Mouse (Mus musculus) MEL-GATA-1-ER (cell line): ENCODE measurements around the gene Zfp503.

ENCODE experiments used
- DNase-seq: peaks from one replicate; pipeline ENCODE4 v3.0.0-alpha.2; 2012; ENCODE audit warnings: low read depth; ENCODE audit errors: extremely low read depth

The Zfp503 gene

DNA sequence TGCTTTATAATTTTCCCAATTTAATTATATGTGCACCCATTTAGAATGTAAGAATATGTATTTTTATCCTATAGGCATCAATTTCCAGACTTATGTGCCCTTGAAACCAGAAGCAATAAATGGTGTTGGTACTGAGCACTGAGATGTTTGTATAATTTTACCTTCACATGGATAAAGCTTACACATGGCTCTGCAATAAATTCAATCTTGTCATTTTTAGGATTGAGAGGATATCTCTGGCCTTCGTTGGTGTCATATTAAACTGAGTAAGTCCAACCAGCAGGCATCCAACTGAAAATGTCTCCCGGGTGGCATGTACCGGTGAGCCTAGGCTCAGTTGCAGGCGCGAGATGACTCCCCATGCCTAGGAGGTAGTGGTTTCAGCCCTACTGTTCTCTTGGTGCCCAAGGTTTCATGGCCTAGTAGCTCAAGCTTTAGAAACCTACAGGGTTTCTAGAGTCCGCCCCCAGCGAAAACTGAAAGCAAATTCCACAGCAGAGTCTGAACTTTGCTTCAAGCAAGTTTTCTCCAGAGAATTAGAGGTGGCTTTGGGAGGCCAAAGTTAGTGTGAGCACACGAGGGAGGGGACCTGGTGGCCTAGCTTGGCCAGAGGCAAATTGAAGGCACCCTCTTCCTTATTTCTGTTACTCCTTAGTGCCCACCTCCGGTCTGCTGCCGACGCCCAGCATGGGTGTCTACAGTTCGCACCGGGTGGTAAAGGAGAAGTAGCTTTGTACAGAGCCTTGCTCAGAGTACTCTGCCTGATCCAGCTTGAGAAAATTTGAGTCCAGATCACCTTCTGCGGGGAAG is 4.1 kb upstream of the Zfp503 start:
- peak; percentile 64 for DNase-seq

DNA sequence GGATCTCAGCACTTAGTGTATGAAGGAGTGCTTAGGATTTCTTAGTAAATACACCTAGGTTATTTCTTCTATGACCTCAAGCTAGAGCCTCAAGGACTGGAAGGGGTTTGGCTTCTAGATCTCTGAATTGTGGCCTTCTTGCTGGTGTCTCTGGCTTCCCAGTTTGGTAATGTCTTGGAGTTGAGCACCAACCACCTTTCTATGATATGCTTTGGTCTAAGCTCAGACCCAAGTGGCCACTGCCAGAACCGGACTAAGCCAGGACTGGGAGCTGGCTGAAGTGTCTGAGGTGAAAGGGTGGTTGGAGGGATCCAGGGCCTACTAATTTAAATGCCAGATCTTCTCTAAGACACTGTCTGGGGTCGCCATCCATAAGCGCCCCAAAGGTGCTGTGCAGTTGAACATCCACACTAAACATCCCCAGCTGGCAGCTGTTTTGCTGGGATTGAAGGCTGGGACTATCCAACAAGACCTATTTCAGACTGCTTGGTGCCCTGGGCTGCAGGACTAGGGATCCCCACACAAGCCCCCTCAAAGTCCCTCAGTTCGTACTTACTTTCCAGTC is 3.0 kb upstream of the Zfp503 start:
- DNase-seq: no peak

DNA sequence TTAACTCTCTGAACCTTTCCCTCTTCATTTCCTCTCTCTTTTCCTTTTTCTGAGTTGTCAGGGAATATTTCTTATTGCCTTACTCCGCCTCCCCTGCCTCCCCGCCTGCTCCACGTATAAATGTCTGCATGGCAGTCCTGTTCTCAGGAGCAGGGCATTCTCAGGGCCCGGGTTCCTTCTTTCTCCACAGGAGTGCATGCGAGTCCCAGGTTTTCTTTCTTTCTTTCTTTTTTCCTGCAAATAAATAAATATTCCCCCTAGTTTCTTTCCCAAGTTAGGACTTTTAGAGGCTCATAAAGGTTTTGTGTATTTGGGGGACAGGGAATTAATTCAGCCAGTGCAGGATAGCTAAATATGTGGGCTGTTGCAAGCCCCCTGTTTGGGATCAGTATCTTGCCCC is 2.5 kb upstream of the Zfp503 start:
- no peak for DNase-seq

DNA sequence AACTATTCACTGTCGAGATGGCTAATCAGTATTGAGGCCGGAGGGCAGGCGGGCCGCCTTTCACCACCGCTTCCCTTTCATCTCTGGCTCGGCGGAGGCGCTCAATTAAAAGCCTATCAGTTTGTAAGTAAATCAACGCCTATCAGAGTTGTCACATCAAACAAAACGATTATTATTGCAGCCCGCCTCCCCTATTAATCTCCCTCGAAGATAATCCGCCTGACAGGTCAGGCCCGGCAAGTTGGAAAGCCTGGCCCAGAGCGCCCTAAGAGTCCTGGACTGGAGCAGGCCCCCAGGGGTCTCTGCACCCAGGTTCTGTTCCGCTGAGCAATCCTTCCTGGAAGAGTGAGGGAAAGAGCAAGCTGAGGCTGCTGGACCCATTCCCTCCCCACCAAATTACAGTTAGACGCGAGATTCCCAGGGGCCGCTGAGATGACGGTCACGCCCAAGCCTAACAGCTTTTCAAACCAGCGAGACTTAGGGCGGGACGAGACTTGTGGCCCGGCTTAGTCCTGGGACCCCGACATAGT is 1.9 kb upstream of the Zfp503 start:
- DNase-seq: no peak

GRCm38 (mm10) chr14:21990321-21991021 is 1.1 kb upstream of the Zfp503 start:
- DNase-seq: no peak

DNA sequence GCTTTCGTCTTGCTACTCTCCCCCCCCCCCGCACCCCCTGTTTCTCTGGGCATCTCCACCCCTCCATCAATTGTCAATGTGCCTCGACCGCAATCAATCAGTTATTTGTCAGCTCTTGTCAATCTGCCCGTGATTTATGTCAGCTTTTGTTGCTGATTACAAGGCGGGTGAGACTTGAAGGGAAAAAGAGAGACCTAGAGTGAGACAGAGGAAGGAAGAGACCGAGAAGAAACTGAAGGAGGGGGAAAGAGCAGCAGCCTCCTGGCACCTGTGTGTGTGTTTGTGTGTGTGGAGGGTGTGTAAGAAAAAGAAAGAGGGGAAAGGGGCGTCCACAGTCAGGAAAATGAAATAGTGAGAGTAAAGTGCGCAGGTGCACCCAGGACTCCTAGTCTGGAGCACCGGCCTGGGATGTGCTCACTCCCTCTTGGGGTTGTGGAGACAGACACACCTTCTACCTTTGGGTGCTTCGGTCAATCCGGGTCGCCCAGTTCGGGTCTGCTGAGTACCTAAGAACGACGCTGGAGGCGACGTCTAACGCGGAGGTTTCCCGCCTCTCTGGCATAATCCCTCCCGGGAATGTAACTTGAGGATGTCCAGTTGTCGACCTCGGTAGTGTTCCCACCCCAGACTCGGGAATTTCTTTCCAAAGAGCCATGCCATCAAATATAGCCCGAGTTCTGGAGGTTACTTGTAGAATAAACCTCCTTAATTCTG is 667 bp downstream of the Zfp503 start:
- no peak for DNase-seq

- DNase-seq: peak; percentile 78
Measured at GRCm38 (mm10) chr14:21987660-21988576, 1.5 kb downstream of the Zfp503 start.

DNA sequence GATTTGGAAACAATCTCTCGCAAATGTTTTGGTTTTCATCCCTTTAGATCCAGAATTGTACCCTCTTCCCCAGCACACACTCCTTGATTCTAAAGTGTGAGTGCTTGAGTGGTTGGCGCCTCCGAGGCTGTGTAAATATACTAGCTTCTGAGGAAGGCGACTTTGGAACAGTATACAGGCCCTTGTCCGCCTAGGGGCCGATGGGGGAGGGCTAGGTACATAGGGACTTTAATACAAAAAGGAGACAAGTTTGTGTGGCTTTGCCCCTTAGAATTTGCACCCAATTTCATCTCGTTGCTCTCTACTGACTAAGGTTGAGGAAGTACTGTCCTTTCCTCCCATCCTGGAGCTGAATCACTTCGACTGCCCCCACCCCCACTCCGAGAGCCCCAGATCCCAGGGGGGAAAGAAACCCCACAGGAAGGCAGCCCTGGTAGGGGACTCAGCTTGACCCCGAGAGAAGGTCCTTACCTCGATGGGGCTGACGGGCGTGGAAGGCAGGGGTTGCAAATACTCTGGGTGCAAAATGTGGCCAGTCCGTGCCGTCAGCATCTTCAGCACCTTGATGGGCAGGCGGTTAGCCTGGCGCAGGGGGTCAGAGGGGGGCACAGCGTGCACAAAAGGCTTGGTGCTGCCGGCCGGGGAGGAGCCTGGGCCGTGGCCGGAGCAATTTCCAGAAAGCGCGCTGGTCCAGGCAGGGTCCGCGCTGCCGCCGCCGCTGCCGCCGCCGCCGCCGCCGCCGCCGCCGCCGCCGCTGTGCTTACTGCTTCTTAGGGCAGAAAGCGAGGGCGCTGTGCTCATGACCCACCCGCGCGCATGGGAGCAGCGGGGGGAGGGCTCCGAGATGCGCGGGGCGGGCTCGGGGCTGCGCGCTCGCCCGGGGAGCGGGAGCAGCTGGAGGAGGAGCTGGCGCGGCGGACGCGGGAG is 2.4 kb downstream of the Zfp503 start:
- no peak for DNase-seq

DNA sequence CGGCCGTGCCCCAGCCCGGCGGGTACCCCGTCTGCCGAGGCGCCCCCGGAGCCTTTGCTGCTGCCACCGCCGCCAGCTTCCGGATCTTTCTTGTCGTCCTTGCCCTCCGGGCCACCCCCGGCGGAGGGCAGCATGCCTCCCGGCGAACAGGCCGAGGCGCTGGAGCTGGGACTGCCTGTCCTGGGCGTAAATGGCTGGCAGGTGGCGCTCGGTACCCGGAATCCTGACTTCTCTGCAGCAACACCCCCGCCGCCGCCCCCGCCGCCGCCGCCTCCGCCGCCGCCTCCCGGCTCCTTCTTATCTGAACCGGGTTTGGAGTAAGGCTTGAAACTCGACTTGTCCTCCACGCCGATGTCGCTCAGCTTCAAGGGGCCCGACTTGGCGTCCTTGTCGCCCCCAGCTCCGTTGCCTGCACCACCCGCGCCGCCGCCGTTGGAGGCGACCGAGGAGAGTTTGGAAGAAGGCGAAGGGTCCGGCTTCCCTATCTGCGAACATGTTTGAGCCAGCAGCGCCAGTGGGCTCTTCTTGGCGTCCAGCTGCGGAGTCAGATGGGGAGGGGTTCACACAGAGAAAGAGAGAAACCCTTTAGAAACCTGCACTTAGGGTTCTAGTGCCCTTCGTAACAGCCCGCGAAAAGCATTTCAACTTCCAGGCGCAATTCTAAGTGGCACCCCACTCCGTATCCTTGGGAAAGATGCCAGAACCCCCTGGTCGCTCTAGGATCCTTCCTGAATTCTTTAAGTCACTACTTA is 3.2 kb downstream of the Zfp503 start:
- DNase-seq: no peak

GRCm38 (mm10) chr14:21985426-21985931 is 3.9 kb downstream of the Zfp503 start:
- no peak for DNase-seq

GRCm38 (mm10) chr14:21984757-21985425 is 4.5 kb downstream of the Zfp503 start:
- DNase-seq: no peak

DNA sequence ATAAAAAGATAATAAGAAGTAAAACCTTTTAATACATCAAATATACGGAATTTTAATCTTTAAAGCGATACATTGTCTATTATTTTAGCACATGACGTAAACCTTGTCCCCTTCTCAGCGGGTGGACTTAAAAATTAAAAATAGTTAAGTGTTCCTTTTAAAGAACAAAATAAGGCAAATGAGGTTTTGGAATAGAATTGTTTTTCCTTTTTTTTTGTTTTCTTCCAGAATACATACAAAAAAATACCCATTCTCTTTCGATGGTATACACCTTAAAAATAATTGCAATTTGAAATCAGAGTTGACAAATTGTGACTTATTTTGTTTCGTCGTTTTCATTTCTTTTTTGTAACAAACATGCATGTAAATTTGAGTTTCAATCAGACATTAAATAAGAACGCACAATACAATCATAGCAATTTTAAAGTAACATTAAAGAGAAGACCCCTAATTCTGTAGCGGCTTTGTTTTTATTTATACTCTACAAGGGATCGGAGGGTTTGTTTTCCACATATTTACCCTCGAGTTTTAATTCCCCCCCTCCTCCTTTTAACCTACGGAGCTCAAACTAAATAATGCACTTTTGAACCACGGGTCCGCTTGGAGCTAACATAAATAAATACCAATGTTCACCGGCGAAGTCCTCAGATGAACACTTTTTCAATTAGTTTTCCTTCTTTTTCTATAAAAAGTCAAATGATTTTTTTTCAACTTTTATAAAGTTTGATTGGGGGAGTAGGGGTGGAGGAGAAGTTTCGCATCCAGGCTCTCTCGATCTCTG is 5.3 kb downstream of the Zfp503 start:
- DNase-seq: no peak

GRCm38 (mm10) chr14:21983311-21983949 is 6.0 kb downstream of the Zfp503 start:
- no peak for DNase-seq

GRCm38 (mm10) chr14:21982592-21983310 is 6.7 kb downstream of the Zfp503 start:
- no peak for DNase-seq

DNA sequence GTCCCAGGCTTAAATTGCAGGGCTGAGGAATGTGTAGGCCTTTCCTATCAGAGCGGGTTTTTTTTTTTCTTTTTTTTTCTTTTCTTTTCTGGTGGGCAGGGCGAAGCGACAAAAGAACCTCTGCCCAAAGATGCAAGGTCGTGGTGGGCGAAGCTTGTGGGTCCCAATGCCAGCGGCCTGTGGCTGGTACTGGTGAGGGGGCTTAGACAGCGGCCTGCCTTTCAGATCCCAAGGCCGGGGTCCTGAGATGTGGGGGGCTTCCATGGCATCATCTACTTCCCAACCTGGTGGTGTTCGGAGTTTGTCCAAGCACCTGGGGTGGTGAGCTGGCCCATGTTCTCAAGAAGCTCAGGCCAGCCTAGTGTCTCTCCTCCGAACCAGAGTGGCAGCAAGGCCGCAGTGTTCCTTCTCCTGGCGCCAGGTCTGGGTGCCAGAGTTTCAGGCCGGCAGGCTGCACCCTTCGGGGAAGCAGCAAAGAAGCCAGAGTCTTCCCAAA is 7.3 kb downstream of the Zfp503 start:
- DNase-seq: no peak

GRCm38 (mm10) chr14:21981462-21981861 is 7.9 kb downstream of the Zfp503 start:
- no peak for DNase-seq
